Mouse (Mus musculus): ENCODE measurements around the gene Ncln. TPM values are rescaled to one million over a fixed set of nuclear protein-coding genes. Genes with fewer than 3 reads are reported as not detected.
A peak's percentile ranks its signal among the peaks of the same experiment; 100 is the strongest.

Ncln gene
- polyA plus RNA-seq, 1 experiment from 2014 or later = 60.3 TPM

DNA sequence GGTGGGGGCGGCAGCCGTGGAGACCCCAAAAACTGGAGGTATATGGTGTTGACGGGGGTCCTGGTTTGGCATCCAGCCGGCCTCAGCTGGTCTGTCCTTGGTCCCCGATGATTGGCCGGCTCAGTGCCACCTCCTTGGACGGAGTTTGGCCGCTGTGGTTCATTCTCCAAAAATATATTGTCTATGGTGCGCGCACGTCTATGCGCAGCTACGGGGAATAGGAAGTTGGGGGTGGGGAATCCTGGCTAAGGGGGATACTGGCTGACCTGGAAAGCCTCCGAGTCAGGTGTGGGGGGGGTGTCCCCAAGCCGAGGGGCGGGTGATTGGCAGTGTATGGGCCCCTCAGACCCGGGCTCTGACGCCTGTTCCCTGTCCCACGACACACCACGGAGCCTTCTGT is 35.7 kb downstream of the Ncln start:
- Histone ChIP-seq H3K4me3 (ENCODE audit: low read depth, low read length) (no peak overlapping the region), H3K36me3 (ENCODE audit: control insufficient read depth, insufficient read depth, low read length) (no peaks in the 10 kb centered on the region), H3K4me2 (ENCODE audit: low read depth, severe bottlenecking) (no peak overlapping the region), H3K27ac (replicated peaks; ENCODE audit: low read depth, low read length) (no peak overlapping the region), H3K4me1 (ENCODE audit: control insufficient read depth, insufficient read depth, low read length) (no peaks in the 10 kb centered on the region), H3K9ac (ENCODE audit: low read length) (no peak overlapping the region), H3K27me3 (ENCODE audit: control insufficient read depth, insufficient read depth, low read length) (peaks cover 87% of the 10 kb centered on the region), H3K9me3 (ENCODE audit: control insufficient read depth, low read length) (no peaks in the 10 kb centered on the region)
- no peak for ATAC-seq (ENCODE audit: insufficient number of reproducible peaks, low FRiP score, low TSS enrichment, low read depth)
- WGBS = 31% methylated on average over 20 of the region's 20 CpGs
- no peak for DNase-seq (ENCODE audit: low spot score)

GRCm38 (mm10) chr10:81459399-81459798 is 36.8 kb downstream of the Ncln start:
- Histone ChIP-seq H3K4me2 (ENCODE audit: low read depth, severe bottlenecking) (no peak overlapping the region), H3K27ac (replicated peaks; ENCODE audit: low read depth, low read length) (no peak overlapping the region), H3K27me3 (ENCODE audit: control insufficient read depth, insufficient read depth, low read length) (peaks cover 87% of the 10 kb centered on the region), H3K9ac (ENCODE audit: low read length) (no peak overlapping the region), H3K9me3 (ENCODE audit: control insufficient read depth, low read length) (no peaks in the 10 kb centered on the region), H3K4me1 (ENCODE audit: control insufficient read depth, insufficient read depth, low read length) (no peaks in the 10 kb centered on the region), H3K36me3 (ENCODE audit: control insufficient read depth, insufficient read depth, low read length) (no peaks in the 10 kb centered on the region), H3K4me3 (ENCODE audit: low read depth, low read length) (no peak overlapping the region)
- DNase-seq (ENCODE audit: low spot score) (peak; percentile 20), ATAC-seq (ENCODE audit: insufficient number of reproducible peaks, low FRiP score, low TSS enrichment, low read depth) (no peak)
- 66% methylated on average over 21 of the region's 21 CpGs for WGBS

- DNase-seq (ENCODE audit: low spot score) = no peak
- Histone ChIP-seq H3K9me3 (ENCODE audit: control insufficient read depth, low read length) (no peaks in the 10 kb centered on the region), H3K4me2 (ENCODE audit: low read depth, severe bottlenecking) (no peak overlapping the region), H3K36me3 (ENCODE audit: control insufficient read depth, insufficient read depth, low read length) (no peaks in the 10 kb centered on the region), H3K4me3 (ENCODE audit: low read depth, low read length) (no peak overlapping the region), H3K4me1 (ENCODE audit: control insufficient read depth, insufficient read depth, low read length) (no peaks in the 10 kb centered on the region), H3K9ac (ENCODE audit: low read length) (no peak overlapping the region), H3K27me3 (ENCODE audit: control insufficient read depth, insufficient read depth, low read length) (peaks cover 86% of the 10 kb centered on the region), H3K27ac (replicated peaks; ENCODE audit: low read depth, low read length) (no peak overlapping the region)
- ATAC-seq (ENCODE audit: insufficient number of reproducible peaks, low FRiP score, low TSS enrichment, low read depth) = no peak
- WGBS = 80% methylated on average over 6 of the region's 6 CpGs
Observed at GRCm38 (mm10) chr10:81458267-81458666, 37.9 kb downstream of the Ncln start.

GRCm38 (mm10) chr10:81457624-81458023 is 38.6 kb downstream of the Ncln start:
- Histone ChIP-seq H3K36me3 (ENCODE audit: control insufficient read depth, insufficient read depth, low read length) (no peaks in the 10 kb centered on the region), H3K4me2 (ENCODE audit: low read depth, severe bottlenecking) (no peak overlapping the region), H3K4me1 (ENCODE audit: control insufficient read depth, insufficient read depth, low read length) (no peaks in the 10 kb centered on the region), H3K9me3 (ENCODE audit: control insufficient read depth, low read length) (no peaks in the 10 kb centered on the region), H3K9ac (ENCODE audit: low read length) (no peak overlapping the region), H3K27me3 (ENCODE audit: control insufficient read depth, insufficient read depth, low read length) (peaks cover 86% of the 10 kb centered on the region), H3K4me3 (ENCODE audit: low read depth, low read length) (no peak overlapping the region), H3K27ac (replicated peaks; ENCODE audit: low read depth, low read length) (no peak overlapping the region)
- no peak for DNase-seq (ENCODE audit: low spot score)
- no peak for ATAC-seq (ENCODE audit: insufficient number of reproducible peaks, low FRiP score, low TSS enrichment, low read depth)
- 87% methylated on average over 8 of the region's 8 CpGs for WGBS

- ATAC-seq (ENCODE audit: insufficient number of reproducible peaks, low FRiP score, low TSS enrichment, low read depth) (no peak), DNase-seq (ENCODE audit: low spot score) (no peak)
- no peaks in the 10 kb centered on the region for H3K9me3 ChIP-seq (ENCODE audit: control insufficient read depth, low read length)
- H3K4me2 ChIP-seq (ENCODE audit: low read depth, severe bottlenecking) = no peak overlapping the region
- H3K4me3 ChIP-seq (ENCODE audit: low read depth, low read length) = no peak overlapping the region
- H3K9ac ChIP-seq (ENCODE audit: low read length) = no peak overlapping the region
- peaks cover 2% of the 10 kb centered on the region; the same call in 1 of the 2 replicates for H3K4me1 ChIP-seq (ENCODE audit: control insufficient read depth, insufficient read depth, low read length)
- WGBS = 46% methylated on average over 12 of the region's 12 CpGs
- H3K36me3 ChIP-seq (ENCODE audit: control insufficient read depth, insufficient read depth, low read length) = no peaks in the 10 kb centered on the region
- peaks cover 86% of the 10 kb centered on the region for H3K27me3 ChIP-seq (ENCODE audit: control insufficient read depth, insufficient read depth, low read length)
- H3K27ac ChIP-seq (replicated peaks; ENCODE audit: low read depth, low read length) = no peak overlapping the region
Observed at GRCm38 (mm10) chr10:81456983-81457563, 39.1 kb downstream of the Ncln start.

DNA sequence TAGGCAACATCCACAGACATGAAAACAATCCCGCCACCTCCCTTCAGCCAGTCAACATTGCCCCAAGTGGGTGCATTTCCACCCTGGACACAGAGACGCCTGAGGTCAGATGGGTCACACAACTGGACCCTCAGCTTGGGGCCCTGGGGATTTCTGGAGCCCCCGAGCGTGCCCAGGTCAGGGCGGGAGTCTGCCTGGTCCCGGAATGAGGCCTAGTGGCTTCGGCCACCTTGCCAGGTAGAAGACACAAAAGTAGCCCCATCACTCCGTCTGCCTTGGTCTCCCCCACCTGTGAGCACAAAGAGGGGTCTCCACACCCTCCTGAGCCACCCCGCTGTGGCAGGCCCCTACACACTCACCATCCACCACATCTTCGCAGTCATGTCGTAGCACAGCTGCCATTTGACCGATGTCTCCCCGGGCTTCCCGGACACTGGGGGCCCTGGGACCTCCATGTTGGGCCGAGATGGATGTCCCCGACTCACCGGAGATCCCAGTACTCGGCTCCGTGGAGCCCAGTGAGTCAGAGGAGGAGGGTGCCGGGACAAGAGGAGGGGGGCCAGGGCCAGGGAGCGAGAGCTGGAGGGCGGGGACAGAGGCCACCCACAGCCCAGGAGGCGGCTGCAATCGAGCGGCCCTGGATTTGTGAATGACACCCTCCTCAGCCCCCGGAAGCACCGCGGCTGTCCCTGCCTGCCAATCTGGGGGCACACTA is 40.9 kb downstream of the Ncln start, which contains the start of gene Nfic:
Gene Nfic, minus strand, starts transcription at position 455 of the 715 bp plus-strand sequence.
- 66% methylated on average over 28 of the region's 28 CpGs for WGBS
- Histone ChIP-seq H3K9me3 (ENCODE audit: control insufficient read depth, low read length) (no peaks in the 10 kb centered on the region), H3K4me3 (ENCODE audit: low read depth, low read length) (no peak within 1 kb of the TSS), H3K36me3 (ENCODE audit: control insufficient read depth, insufficient read depth, low read length) (no peaks in the 10 kb centered on the region), H3K4me1 (ENCODE audit: control insufficient read depth, insufficient read depth, low read length) (peaks cover 2% of the 10 kb centered on the region; the same call in 1 of the 2 replicates), H3K4me2 (ENCODE audit: low read depth, severe bottlenecking) (no peak within 1 kb of the TSS), H3K9ac (ENCODE audit: low read length) (peak within 1 kb of the TSS; percentile 17), H3K27me3 (ENCODE audit: control insufficient read depth, insufficient read depth, low read length) (peaks cover 84% of the 10 kb centered on the region), H3K27ac (replicated peaks; ENCODE audit: low read depth, low read length) (no peak within 1 kb of the TSS)
- DNase-seq (ENCODE audit: low spot score) = no peak
- ATAC-seq (ENCODE audit: insufficient number of reproducible peaks, low FRiP score, low TSS enrichment, low read depth) = no peak

- no peaks in the 10 kb centered on the region for H3K9me3 ChIP-seq (ENCODE audit: control insufficient read depth, low read length)
- DNase-seq (ENCODE audit: low spot score) (no peak), ATAC-seq (ENCODE audit: insufficient number of reproducible peaks, low FRiP score, low TSS enrichment, low read depth) (no peak)
- H3K27me3 ChIP-seq (ENCODE audit: control insufficient read depth, insufficient read depth, low read length) = peaks cover 73% of the 10 kb centered on the region
- H3K4me3 ChIP-seq (ENCODE audit: low read depth, low read length) = no peak overlapping the region
- H3K36me3 ChIP-seq (ENCODE audit: control insufficient read depth, insufficient read depth, low read length) = no peaks in the 10 kb centered on the region
- no peak overlapping the region for H3K4me2 ChIP-seq (ENCODE audit: low read depth, severe bottlenecking)
- no peak overlapping the region for H3K27ac ChIP-seq (replicated peaks; ENCODE audit: low read depth, low read length)
- H3K9ac ChIP-seq (ENCODE audit: low read length) = no peak overlapping the region
- peaks cover 2% of the 10 kb centered on the region; the same call in 1 of the 2 replicates for H3K4me1 ChIP-seq (ENCODE audit: control insufficient read depth, insufficient read depth, low read length)
- 72% methylated on average over 2 of the region's 2 CpGs for WGBS
Observed at GRCm38 (mm10) chr10:81454106-81454505, 42.1 kb downstream of the Ncln start.

- DNase-seq (ENCODE audit: low spot score) (peak; percentile 24), ATAC-seq (ENCODE audit: insufficient number of reproducible peaks, low FRiP score, low TSS enrichment, low read depth) (no peak)
- no peak overlapping the region for H3K4me2 ChIP-seq (ENCODE audit: low read depth, severe bottlenecking)
- H3K36me3 ChIP-seq (ENCODE audit: control insufficient read depth, insufficient read depth, low read length) = no peaks in the 10 kb centered on the region
- H3K4me3 ChIP-seq (ENCODE audit: low read depth, low read length) = no peak overlapping the region
- H3K9ac ChIP-seq (ENCODE audit: low read length) = no peak overlapping the region
- H3K27me3 ChIP-seq (ENCODE audit: control insufficient read depth, insufficient read depth, low read length) = peaks cover 66% of the 10 kb centered on the region
- 3% methylated on average over 14 of the region's 14 CpGs for WGBS
- H3K27ac ChIP-seq (replicated peaks; ENCODE audit: low read depth, low read length) = no peak overlapping the region
- H3K9me3 ChIP-seq (ENCODE audit: control insufficient read depth, low read length) = no peaks in the 10 kb centered on the region
- peaks cover 2% of the 10 kb centered on the region; the same call in 1 of the 2 replicates for H3K4me1 ChIP-seq (ENCODE audit: control insufficient read depth, insufficient read depth, low read length)
Observed at GRCm38 (mm10) chr10:81452947-81453288, 43.3 kb downstream of the Ncln start.
